ENCODE assay signal across 28 mouse cellular contexts in genomic region chr12:64703419-64703818, GRCm38 (mm10).
"Had no signal": no experiment of that assay in that cellular context is flagged by ENCODE, and none has a peak within 500 bp of the region (broad histone marks: within the 10 kb centered on the region; RNA-seq: fewer than 3 reads in every experiment).

No protein-coding gene starts in this region.

- H3K9ac ChIP-seq: embryonic facial prominence, embryonic 12.5 days; embryonic facial prominence, embryonic 13.5 days; embryonic facial prominence, embryonic 15.5 days; forebrain, embryonic 12.5 days; forebrain, embryonic 13.5 days; forebrain, embryonic 15.5 days; forebrain, postnatal 0 days had no signal

- H3K27me3 ChIP-seq: embryonic facial prominence, embryonic 12.5 days; embryonic facial prominence, embryonic 13.5 days; embryonic facial prominence, embryonic 15.5 days; forebrain, embryonic 12.5 days; forebrain, embryonic 13.5 days; forebrain, embryonic 15.5 days had no signal

- H3K27ac ChIP-seq: embryonic facial prominence, embryonic 10.5 days; embryonic facial prominence, embryonic 12.5 days; embryonic facial prominence, embryonic 13.5 days; embryonic facial prominence, embryonic 15.5 days; forebrain, embryonic 10.5 days; forebrain, embryonic 12.5 days; forebrain, embryonic 13.5 days; forebrain, embryonic 15.5 days; gastrocnemius, adult 2 months; heart, adult 2 months had no signal

- DNase-seq: cerebellum, adult 8-10 months; cerebellum, adult 9-10 months; cerebellum, adult 9-11 months; cerebellum, postnatal 10 days; cerebellum, postnatal 14 days; cerebellum, postnatal 25 days; cerebellum, postnatal 36 days; embryo, embryonic 11 days; forebrain, postnatal 0 days; gastrocnemius, adult 2 months; gastrocnemius, postnatal 10 days; gastrocnemius, postnatal 14 days; gastrocnemius, postnatal 25 days; gastrocnemius, postnatal 36 days; heart, adult 11 months; heart, adult 18-20 months; heart, adult 2 months had no signal

- H3K4me3 ChIP-seq: embryonic facial prominence, embryonic 10.5 days; embryonic facial prominence, embryonic 12.5 days; embryonic facial prominence, embryonic 13.5 days; embryonic facial prominence, embryonic 15.5 days; erythroblast, embryonic 14.5 days; forebrain, embryonic 10.5 days; forebrain, embryonic 12.5 days; forebrain, embryonic 13.5 days; forebrain, embryonic 15.5 days; gastrocnemius, adult 2 months; heart, adult 2 months had no signal

- H3K4me1 ChIP-seq: embryonic facial prominence, embryonic 10.5 days; embryonic facial prominence, embryonic 12.5 days; embryonic facial prominence, embryonic 13.5 days; embryonic facial prominence, embryonic 15.5 days; forebrain, embryonic 10.5 days; forebrain, embryonic 12.5 days; forebrain, embryonic 13.5 days; forebrain, embryonic 15.5 days had no signal

- ATAC-seq: forebrain, embryonic 13.5 days; forebrain, embryonic 14.5 days; forebrain, embryonic 15.5 days; forebrain, embryonic 16.5 days; forebrain, postnatal 0 days had no signal

- H3K4me2 ChIP-seq: embryonic facial prominence, embryonic 12.5 days; embryonic facial prominence, embryonic 13.5 days; embryonic facial prominence, embryonic 15.5 days; forebrain, embryonic 12.5 days; forebrain, embryonic 13.5 days; forebrain, embryonic 15.5 days had no signal

- H3K9me3 ChIP-seq: embryonic facial prominence, embryonic 10.5 days; embryonic facial prominence, embryonic 12.5 days; embryonic facial prominence, embryonic 13.5 days; embryonic facial prominence, embryonic 15.5 days; forebrain, embryonic 10.5 days; forebrain, embryonic 12.5 days; forebrain, embryonic 13.5 days; forebrain, embryonic 15.5 days had no signal

- H3K36me3 ChIP-seq: embryonic facial prominence, embryonic 10.5 days; embryonic facial prominence, embryonic 12.5 days; embryonic facial prominence, embryonic 13.5 days; embryonic facial prominence, embryonic 15.5 days; forebrain, embryonic 10.5 days; forebrain, embryonic 12.5 days; forebrain, embryonic 15.5 days had no signal
